Mouse (Mus musculus) leukemia stem cell, adult 10-12 weeks (primary cell): ENCODE results near the gene Wbp2. TPM values are rescaled to one million over a fixed set of nuclear protein-coding genes. Genes with fewer than 3 reads are reported as not detected.

Experiments used
- polyA plus RNA-seq: library from polyadenylated mRNA; stranded (reverse); fragments of >175 nt; gene quantifications from 2 replicates; pipeline ENCODE4 v1.2.3, GENCODE M21; 2012; ENCODE audit warnings: low replicate concordance

The Wbp2 gene
- polyA plus RNA-seq = 429 and 514 TPM in 2 replicates

GRCm38 (mm10) chr11:116086258-116087193 lies at the start of gene Wbp2:
Gene Wbp2, minus strand, starts transcription at chr11:116086995.

GRCm38 (mm10) chr11:116130488-116131205 lies 43.9 kb upstream of the Wbp2 start, which contains the start of gene Trim65:
Gene Trim65, minus strand, starts transcription at chr11:116131128.

GRCm38 (mm10) chr11:116127156-116127980 lies 40.6 kb upstream of the Wbp2 start, which contains the start of gene Trim47:
Gene Trim47, minus strand, starts transcription at chr11:116127210.

GRCm38 (mm10) chr11:116077446-116078204 lies 9.2 kb downstream of the Wbp2 start, which contains the start of gene Unc13d:
Gene Unc13d, minus strand, starts transcription at chr11:116077961.

GRCm38 (mm10) chr11:116030088-116030897 lies 56.5 kb downstream of the Wbp2 start, which contains the start of gene Unk:
Gene Unk, plus strand, starts transcription at chr11:116030322.

Other genes with a start within 250 kb of the Wbp2 start
- gene Myo15b, start 228.6 kb downstream of the Wbp2 start, polyA plus RNA-seq = 0.06 and 0.23 TPM in 2 replicates
- gene Smim5, start 187.0 kb downstream of the Wbp2 start, polyA plus RNA-seq = 7.9 and 16.4 TPM in 2 replicates
- 0.56 and 1.1 TPM in 2 replicates for gene Smim6, start 175.0 kb downstream of the Wbp2 start, polyA plus RNA-seq
- 9.0 and 29.2 TPM in 2 replicates for gene Sap30bp, start 153.7 kb downstream of the Wbp2 start, polyA plus RNA-seq
- gene Recql5, start 153.5 kb downstream of the Wbp2 start, polyA plus RNA-seq = 6.9 and 21.1 TPM in 2 replicates
- 0.16 and 0.41 TPM in 2 replicates for gene Itgb4, start 112.3 kb downstream of the Wbp2 start, polyA plus RNA-seq
- 23.8 and 28.8 TPM in 2 replicates for gene Galk1, start 74.3 kb downstream of the Wbp2 start, polyA plus RNA-seq
- 400 and 612 TPM in 2 replicates for gene H3f3b, start 59.0 kb downstream of the Wbp2 start, polyA plus RNA-seq
- 59.7 and 71.3 TPM in 2 replicates for gene Unk, start 56.7 kb downstream of the Wbp2 start, polyA plus RNA-seq
- gene Unc13d, start 9.0 kb downstream of the Wbp2 start, polyA plus RNA-seq = 404 and 502 TPM in 2 replicates
- 9.7 and 13.5 TPM in 2 replicates for gene Trim47, start 40.2 kb upstream of the Wbp2 start, polyA plus RNA-seq
- 5.0 and 8.5 TPM in 2 replicates for gene Trim65, start 44.1 kb upstream of the Wbp2 start, polyA plus RNA-seq
- 94.4 and 126 TPM in 2 replicates for gene Mrpl38, start 51.9 kb upstream of the Wbp2 start, polyA plus RNA-seq
- 18.5 and 21.7 TPM in 2 replicates for gene Fbf1, start 81.2 kb upstream of the Wbp2 start, polyA plus RNA-seq
- gene Ten1, start 111.9 kb upstream of the Wbp2 start, polyA plus RNA-seq = 56.6 and 72.8 TPM in 2 replicates
- 1.3 and 1.8 TPM in 2 replicates for gene Acox1, start 112.0 kb upstream of the Wbp2 start, polyA plus RNA-seq
- 0.20 TPM in 2 replicates for gene Evpl, start 151.1 kb upstream of the Wbp2 start, polyA plus RNA-seq
- 12.1 and 13.2 TPM in 2 replicates for gene Srp68, start 187.2 kb upstream of the Wbp2 start, polyA plus RNA-seq
- gene Galr2, start 193.9 kb upstream of the Wbp2 start, polyA plus RNA-seq = 0.21 TPM in 1 of 2 replicates, not detected in the other
- 9.0 and 12.8 TPM in 2 replicates for gene Exoc7, start 220.2 kb upstream of the Wbp2 start, polyA plus RNA-seq
- 0.59 TPM in 1 of 2 replicates, not detected in the other for gene Foxj1, start 248.4 kb upstream of the Wbp2 start, polyA plus RNA-seq